Mouse (Mus musculus): ENCODE measurements at regions not wholly inside any gene's neighbourhood (a gene's known extent, or its start where the extent isn't known, plus 50 kb on each side); places are given as distances from the start of the nearest gene placed in this dataset.

DNA sequence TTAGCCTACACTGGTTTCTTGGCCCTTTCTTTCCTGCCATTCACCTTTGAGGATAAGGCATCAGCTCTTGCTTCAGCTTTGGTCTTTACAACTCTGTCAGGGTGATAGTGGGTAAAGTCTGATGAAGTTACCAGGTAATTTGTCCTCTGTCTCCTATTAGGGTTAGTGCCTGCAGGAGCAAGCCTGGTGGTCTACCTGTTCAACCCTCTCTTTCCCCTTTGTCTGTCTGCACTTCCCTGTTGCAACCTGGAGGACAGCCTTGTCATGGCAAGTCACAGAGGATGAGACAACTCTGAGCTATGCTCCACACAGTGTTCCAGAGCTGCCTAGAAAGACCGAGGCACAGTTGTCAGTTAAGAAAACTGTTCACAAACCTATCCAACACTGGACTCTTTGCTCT lies 319.5 kb downstream of the 4930474N05Rik start:
- no peak for ATAC-seq (replicated peaks; ENCODE audit: poor library complexity)
